Mouse (Mus musculus) heart, postnatal 0 days (tissue): ENCODE measurements around the gene Mefv.

Source experiments
- CTCF ChIP-seq: IDR thresholded peaks from 2 replicates; pipeline ENCODE4 v1.5.1; 2016; ENCODE audit warnings: antibody characterized with exemption, control low read depth, low read depth
- EP300 ChIP-seq: IDR thresholded peaks from 2 replicates; pipeline ENCODE4 v1.6.1; 2016; ENCODE audit warnings: antibody characterized with exemption, low read depth

GRCm38 (mm10) chr16:3706680-3707079, 11.2 kb downstream of the Mefv start:
- TF ChIP-seq CTCF: no peak
- TF ChIP-seq EP300: no peak
